Mouse (Mus musculus): Measurements from ENCODE around the gene Ppp2r3a. TPM values are rescaled to one million over a fixed set of nuclear protein-coding genes. Genes with fewer than 3 reads are reported as not detected.

The Ppp2r3a gene
- polyA plus RNA-seq, 1 experiment = 14.3 TPM

DNA sequence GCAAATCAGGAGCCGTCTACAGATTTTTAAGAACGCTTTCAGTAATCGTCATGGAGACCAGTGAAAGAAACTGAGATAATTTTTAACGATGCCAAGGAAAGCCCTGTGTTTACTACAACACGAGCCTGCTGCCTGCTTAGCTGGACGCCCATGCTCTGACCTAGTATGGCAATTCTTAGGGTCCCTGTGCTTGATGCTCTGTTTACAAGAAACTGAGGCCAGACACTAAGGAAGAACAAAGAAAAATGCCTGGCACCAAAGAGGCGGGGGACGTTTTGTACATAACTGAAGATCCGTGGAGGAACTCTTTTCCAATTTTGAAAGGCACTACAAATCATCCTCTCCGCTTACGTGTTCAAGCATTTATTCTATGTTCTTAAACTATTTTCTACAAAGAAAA is 1.1 kb downstream of the Ppp2r3a start:
- H3K4me1 ChIP-seq (ENCODE audit: control insufficient read depth, insufficient read depth, low read length) = no peaks in the 10 kb centered on the region
- no peak overlapping the region for H3K27ac ChIP-seq (ENCODE audit: insufficient read depth, low read length)
- no peaks in the 10 kb centered on the region for H3K36me3 ChIP-seq (ENCODE audit: control insufficient read depth, insufficient read depth, low read length, poor library complexity, severe bottlenecking)
- H3K9ac ChIP-seq (ENCODE audit: low read depth, poor library complexity, severe bottlenecking) = peak overlapping the region; percentile 97
- no peaks in the 10 kb centered on the region for H3K9me3 ChIP-seq (replicated peaks; ENCODE audit: control insufficient read depth, insufficient read depth, low read length, poor library complexity, severe bottlenecking)
- H3K4me3 ChIP-seq (ENCODE audit: low read depth, low read length) = no peak overlapping the region
- TF ChIP-seq CTCF (IDR thresholded peaks at IDR 0.05; ENCODE audit: low read depth, low read length) (no peak), POLR2A (IDR thresholded peaks at IDR 0.05; ENCODE audit: insufficient read depth, low read length) (no peak), EP300 (IDR thresholded peaks at IDR 0.05; ENCODE audit: insufficient read depth, low read depth, low read length) (no peak)
- peaks cover 2% of the 10 kb centered on the region for H3K27me3 ChIP-seq (ENCODE audit: control insufficient read depth, insufficient read depth, low read length, poor library complexity, severe bottlenecking)

DNA sequence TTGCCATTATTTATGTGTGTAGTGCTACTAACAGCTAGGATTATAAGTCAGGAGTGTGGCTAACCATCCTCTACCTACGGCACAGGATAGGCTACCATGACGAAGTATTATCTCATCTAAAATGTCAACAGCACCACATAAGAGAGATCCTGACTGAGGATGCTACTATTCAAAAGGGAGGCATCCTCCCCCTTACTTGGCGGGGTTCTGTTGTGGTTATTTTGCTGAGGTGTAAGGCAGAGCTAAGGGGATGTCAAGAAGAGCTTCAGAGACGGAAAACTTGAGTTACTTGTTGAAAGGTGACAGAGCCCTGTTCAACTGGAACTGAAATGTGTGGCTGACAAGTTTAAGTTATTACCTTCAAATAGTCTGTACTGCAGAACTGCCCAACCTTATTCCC is 2.0 kb downstream of the Ppp2r3a start:
- Histone ChIP-seq H3K4me3 (ENCODE audit: low read depth, low read length) (no peak overlapping the region), H3K9ac (ENCODE audit: low read depth, poor library complexity, severe bottlenecking) (no peak overlapping the region), H3K27ac (ENCODE audit: insufficient read depth, low read length) (no peak overlapping the region), H3K9me3 (replicated peaks; ENCODE audit: control insufficient read depth, insufficient read depth, low read length, poor library complexity, severe bottlenecking) (no peaks in the 10 kb centered on the region), H3K27me3 (ENCODE audit: control insufficient read depth, insufficient read depth, low read length, poor library complexity, severe bottlenecking) (peaks cover 2% of the 10 kb centered on the region), H3K36me3 (ENCODE audit: control insufficient read depth, insufficient read depth, low read length, poor library complexity, severe bottlenecking) (no peaks in the 10 kb centered on the region), H3K4me1 (ENCODE audit: control insufficient read depth, insufficient read depth, low read length) (no peaks in the 10 kb centered on the region)
- TF ChIP-seq POLR2A (IDR thresholded peaks at IDR 0.05; ENCODE audit: insufficient read depth, low read length) (no peak), EP300 (IDR thresholded peaks at IDR 0.05; ENCODE audit: insufficient read depth, low read depth, low read length) (no peak), CTCF (IDR thresholded peaks at IDR 0.05; ENCODE audit: low read depth, low read length) (no peak)

DNA sequence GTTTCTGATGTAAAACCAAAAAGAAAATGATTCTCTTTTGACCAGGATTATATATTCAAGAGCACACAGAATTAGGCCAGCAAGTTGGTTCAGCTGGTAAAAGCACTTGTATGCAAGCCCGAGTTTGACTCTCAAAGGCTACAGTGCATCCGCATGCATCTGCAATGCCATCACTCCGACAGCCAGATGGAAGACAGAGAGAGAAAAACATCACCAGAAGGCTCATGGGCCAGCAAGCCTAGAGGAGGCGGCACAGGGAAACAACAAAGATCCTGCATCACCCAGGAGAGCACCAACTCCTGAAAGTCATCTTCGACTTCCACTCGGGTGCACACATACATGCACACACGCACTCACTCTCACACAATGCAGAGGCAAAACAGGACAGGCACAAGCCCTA is 4.1 kb downstream of the Ppp2r3a start:
- H3K4me3 ChIP-seq (ENCODE audit: low read depth, low read length) = no peak overlapping the region
- no peak overlapping the region for H3K9ac ChIP-seq (ENCODE audit: low read depth, poor library complexity, severe bottlenecking)
- H3K27ac ChIP-seq (ENCODE audit: insufficient read depth, low read length) = no peak overlapping the region
- no peaks in the 10 kb centered on the region for H3K36me3 ChIP-seq (ENCODE audit: control insufficient read depth, insufficient read depth, low read length, poor library complexity, severe bottlenecking)
- H3K27me3 ChIP-seq (ENCODE audit: control insufficient read depth, insufficient read depth, low read length, poor library complexity, severe bottlenecking) = peaks cover 2% of the 10 kb centered on the region
- TF ChIP-seq POLR2A (IDR thresholded peaks at IDR 0.05; ENCODE audit: insufficient read depth, low read length) (no peak), EP300 (IDR thresholded peaks at IDR 0.05; ENCODE audit: insufficient read depth, low read depth, low read length) (no peak), CTCF (IDR thresholded peaks at IDR 0.05; ENCODE audit: low read depth, low read length) (no peak)
- no peaks in the 10 kb centered on the region for H3K4me1 ChIP-seq (ENCODE audit: control insufficient read depth, insufficient read depth, low read length)
- no peaks in the 10 kb centered on the region for H3K9me3 ChIP-seq (replicated peaks; ENCODE audit: control insufficient read depth, insufficient read depth, low read length, poor library complexity, severe bottlenecking)

DNA sequence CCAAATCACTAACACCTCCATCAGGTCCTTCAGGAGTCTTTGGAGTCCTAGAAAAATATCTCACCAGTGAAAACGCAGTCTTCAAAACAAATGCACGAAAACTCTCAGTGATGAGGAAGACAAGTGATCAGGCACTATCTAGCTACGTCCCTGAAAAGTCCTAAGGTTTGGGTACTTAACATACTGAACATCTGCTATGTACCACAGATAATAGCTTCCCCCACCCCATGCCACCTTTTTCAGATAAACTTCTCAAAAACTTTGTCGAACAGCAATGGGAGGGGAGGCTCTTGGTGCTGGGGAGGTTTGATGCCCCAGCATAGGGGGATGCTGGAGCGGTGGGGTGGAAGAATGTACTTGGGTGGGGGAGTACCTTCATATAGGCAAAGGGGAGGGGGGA is 6.1 kb downstream of the Ppp2r3a start:
- H3K4me1 ChIP-seq (ENCODE audit: control insufficient read depth, insufficient read depth, low read length) = no peaks in the 10 kb centered on the region
- no peak overlapping the region for H3K4me3 ChIP-seq (ENCODE audit: low read depth, low read length)
- H3K27ac ChIP-seq (ENCODE audit: insufficient read depth, low read length) = no peak overlapping the region
- H3K9me3 ChIP-seq (replicated peaks; ENCODE audit: control insufficient read depth, insufficient read depth, low read length, poor library complexity, severe bottlenecking) = no peaks in the 10 kb centered on the region
- no peak overlapping the region for H3K9ac ChIP-seq (ENCODE audit: low read depth, poor library complexity, severe bottlenecking)
- H3K36me3 ChIP-seq (ENCODE audit: control insufficient read depth, insufficient read depth, low read length, poor library complexity, severe bottlenecking) = no peaks in the 10 kb centered on the region
- H3K27me3 ChIP-seq (ENCODE audit: control insufficient read depth, insufficient read depth, low read length, poor library complexity, severe bottlenecking) = peaks cover 2% of the 10 kb centered on the region
- TF ChIP-seq POLR2A (IDR thresholded peaks at IDR 0.05; ENCODE audit: insufficient read depth, low read length) = no peak
- TF ChIP-seq EP300 (IDR thresholded peaks at IDR 0.05; ENCODE audit: insufficient read depth, low read depth, low read length) = no peak
- TF ChIP-seq CTCF (IDR thresholded peaks at IDR 0.05; ENCODE audit: low read depth, low read length) = no peak

DNA sequence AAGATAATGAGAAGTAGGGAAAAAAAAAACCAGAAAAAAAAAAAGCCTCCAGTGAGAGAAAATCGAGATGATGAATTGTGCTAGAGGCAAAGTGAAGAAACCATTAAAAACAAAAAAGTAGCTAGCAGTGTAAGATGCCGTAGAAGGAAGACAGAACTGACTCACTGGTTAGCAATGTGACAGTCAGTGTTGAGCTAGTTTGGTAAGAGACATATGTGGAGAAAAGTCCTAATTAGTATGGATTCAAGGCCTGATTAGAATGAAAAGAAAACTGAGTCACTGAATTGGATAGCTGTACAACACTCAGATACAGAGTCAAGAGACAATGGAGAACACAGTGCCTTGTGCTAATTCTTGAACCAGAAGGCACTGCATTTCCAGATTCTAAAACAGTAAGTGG is 7.9 kb downstream of the Ppp2r3a start:
- Histone ChIP-seq H3K9me3 (replicated peaks; ENCODE audit: control insufficient read depth, insufficient read depth, low read length, poor library complexity, severe bottlenecking) (no peaks in the 10 kb centered on the region), H3K9ac (ENCODE audit: low read depth, poor library complexity, severe bottlenecking) (no peak overlapping the region), H3K27ac (ENCODE audit: insufficient read depth, low read length) (no peak overlapping the region), H3K4me1 (ENCODE audit: control insufficient read depth, insufficient read depth, low read length) (no peaks in the 10 kb centered on the region), H3K36me3 (ENCODE audit: control insufficient read depth, insufficient read depth, low read length, poor library complexity, severe bottlenecking) (no peaks in the 10 kb centered on the region), H3K27me3 (ENCODE audit: control insufficient read depth, insufficient read depth, low read length, poor library complexity, severe bottlenecking) (no peaks in the 10 kb centered on the region), H3K4me3 (ENCODE audit: low read depth, low read length) (no peak overlapping the region)
- TF ChIP-seq POLR2A (IDR thresholded peaks at IDR 0.05; ENCODE audit: insufficient read depth, low read length) (no peak), EP300 (IDR thresholded peaks at IDR 0.05; ENCODE audit: insufficient read depth, low read depth, low read length) (no peak), CTCF (IDR thresholded peaks at IDR 0.05; ENCODE audit: low read depth, low read length) (no peak)

DNA sequence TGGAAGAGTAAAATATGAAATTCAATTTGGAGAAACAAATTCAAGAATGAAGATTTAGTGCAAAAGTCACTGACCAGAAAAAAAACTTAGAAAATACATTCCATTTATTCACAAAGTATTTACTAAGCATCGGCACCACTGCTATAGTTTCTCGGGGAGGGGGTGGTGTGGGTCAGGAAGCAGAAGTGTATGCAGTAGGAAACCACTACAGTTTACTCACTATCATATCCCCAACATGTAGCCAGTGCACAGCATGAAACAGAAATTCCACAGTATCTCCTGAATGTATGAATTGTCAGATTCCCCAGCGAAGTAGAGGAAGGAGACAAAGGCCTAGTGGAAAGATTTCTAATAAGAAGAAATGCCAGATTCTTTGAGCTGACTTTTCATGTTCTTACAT is 11.4 kb downstream of the Ppp2r3a start:
- TF ChIP-seq CTCF (IDR thresholded peaks at IDR 0.05; ENCODE audit: low read depth, low read length) = no peak
- TF ChIP-seq EP300 (IDR thresholded peaks at IDR 0.05; ENCODE audit: insufficient read depth, low read depth, low read length) = no peak
- no peak for TF ChIP-seq POLR2A (IDR thresholded peaks at IDR 0.05; ENCODE audit: insufficient read depth, low read length)
- Histone ChIP-seq H3K27me3 (ENCODE audit: control insufficient read depth, insufficient read depth, low read length, poor library complexity, severe bottlenecking) (no peaks in the 10 kb centered on the region), H3K27ac (ENCODE audit: insufficient read depth, low read length) (no peak overlapping the region), H3K4me1 (ENCODE audit: control insufficient read depth, insufficient read depth, low read length) (no peaks in the 10 kb centered on the region), H3K9ac (ENCODE audit: low read depth, poor library complexity, severe bottlenecking) (no peak overlapping the region), H3K9me3 (replicated peaks; ENCODE audit: control insufficient read depth, insufficient read depth, low read length, poor library complexity, severe bottlenecking) (no peaks in the 10 kb centered on the region), H3K4me3 (ENCODE audit: low read depth, low read length) (no peak overlapping the region), H3K36me3 (ENCODE audit: control insufficient read depth, insufficient read depth, low read length, poor library complexity, severe bottlenecking) (no peaks in the 10 kb centered on the region)

Data from ES-Bruce4 (cell line).